Comparison of ENCODE assay signal across 8 mouse cellular contexts in the genomic region with DNA sequence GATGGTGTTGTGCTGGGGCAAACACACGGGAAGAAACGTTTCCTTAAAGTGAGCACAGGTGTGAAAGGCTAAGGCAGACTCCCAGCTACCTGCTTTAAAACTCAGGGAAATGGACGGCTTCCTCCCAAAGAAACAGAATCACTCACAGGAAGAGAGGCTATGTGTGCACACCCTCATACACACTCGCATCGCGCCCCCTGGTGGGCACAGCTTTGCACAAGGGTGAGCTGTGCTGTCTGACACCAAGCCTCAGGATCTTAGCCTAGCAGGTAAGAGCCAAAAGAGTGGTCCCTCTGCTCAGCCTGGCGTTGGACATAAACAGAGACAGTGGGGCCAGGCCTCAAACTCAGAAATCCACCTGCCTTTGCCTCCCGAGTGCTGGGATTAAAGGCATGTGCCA. TPM values are rescaled to one million over a fixed set of nuclear protein-coding genes. Genes with fewer than 3 reads are reported as not detected.
A peak's percentile ranks its signal among the peaks of the same experiment; 100 is the strongest.
DNase-seq lines count a peak whose midpoint lies in the region; ATAC-seq and TF ChIP-seq lines count a peak whose summit lies in the region.

No protein-coding gene starts in this region.

- no peak overlapping the region for H3K9ac ChIP-seq in heart, adult 2 months (ENCODE audit: low read depth, low read length)

- H3K9me3 ChIP-seq in embryonic facial prominence, embryonic 10.5 days, result no peaks in the 10 kb centered on the region

- no peaks in the 10 kb centered on the region for H3K79me2 ChIP-seq in heart, adult 2 months (replicated peaks; ENCODE audit: control insufficient read depth, insufficient read depth, low read length)

- peak; percentile 72; the same call in 1 of the 2 replicates for ATAC-seq in monocyte, adult 5-6 weeks (replicated peaks; ENCODE audit: insufficient number of reproducible peaks, low FRiP score, low TSS enrichment, poor library complexity, severe bottlenecking)

- DNase-seq in 3134 (ENCODE audit: extremely low read depth, insufficient read length, low spot score), result peak; percentile 53
- DNase-seq in adrenal gland, adult 8-10 months, result peak; percentile 74
- peak; percentile 92 for DNase-seq in embryonic facial prominence, embryonic 10.5 days (ENCODE audit: low spot score)
- peak; percentile 86 to 91 for DNase-seq in heart, adult 2 months
- peak; percentile 93 for DNase-seq in kidney, adult 9 months
- DNase-seq in liver, result peak; percentile 90
- DNase-seq in spleen, postnatal 4 days (ENCODE audit: low spot score in 2 of 2), result peak; percentile 85 to 96

- TF ChIP-seq POLR2A in heart, adult 2 months (IDR thresholded peaks at IDR 0.05; ENCODE audit: insufficient read depth, low read depth, low read length), result no peak

- TF ChIP-seq EP300 in heart, adult 2 months (IDR thresholded peaks at IDR 0.05; ENCODE audit: insufficient read depth, low read depth, low read length), result peak; percentile 93

- no peak overlapping the region for H3K4me3 ChIP-seq in embryonic facial prominence, embryonic 10.5 days
- no peak overlapping the region for H3K4me3 ChIP-seq in heart, adult 2 months

- peaks cover 28% of the 10 kb centered on the region for H3K4me1 ChIP-seq in embryonic facial prominence, embryonic 10.5 days
- H3K4me1 ChIP-seq in heart, adult 2 months (ENCODE audit: control insufficient read depth, insufficient read depth, low read length), result peaks cover 1% of the 10 kb centered on the region; the same call in 1 of the 2 replicates

- intact Hi-C loops in heart, adult 2 months (cut with DNase I), result loop anchor here (1.0 kb wide), 1 partner anchor 75 kb away; no protein-coding TSS in a partner anchor

- WGBS in embryonic facial prominence, embryonic 10.5 days, result 6% methylated on average over 8 of the region's 8 CpGs
- 4% methylated on average over 8 of the region's 8 CpGs for WGBS in heart, adult 2 months

- TF ChIP-seq CTCF in heart, adult 2 months (IDR thresholded peaks at IDR 0.05), result peak; percentile 98

- H3K27me3 ChIP-seq in embryonic facial prominence, embryonic 10.5 days (replicated peaks; ENCODE audit: low read depth, poor library complexity, severe bottlenecking), result peaks cover 26% of the 10 kb centered on the region
- no peaks in the 10 kb centered on the region for H3K27me3 ChIP-seq in heart, adult 2 months (ENCODE audit: control insufficient read depth, insufficient read depth, low read length)

- H3K36me3 ChIP-seq in embryonic facial prominence, embryonic 10.5 days (replicated peaks), result no peaks in the 10 kb centered on the region
- no peaks in the 10 kb centered on the region for H3K36me3 ChIP-seq in heart, adult 2 months (ENCODE audit: control insufficient read depth, insufficient read depth, low read length)

- no peak overlapping the region for H3K27ac ChIP-seq in embryonic facial prominence, embryonic 10.5 days (replicated peaks)
- H3K27ac ChIP-seq in heart, adult 2 months, result no peak overlapping the region

RNA-seq across cellular contexts. Expression of gene Stxbp1, which starts 7.2 kb away (rescaled TPM):
- 10 to 100 TPM; 23.8 to 50.5 (median 37.5) TPM for total RNA-seq in adrenal gland, adult 8-10 months (2022)
- 24.4 and 25.1 TPM in 2 replicates for polyA plus RNA-seq in embryonic facial prominence, embryonic 10.5 days (2016; fragmentation: Nextera tagmentation; extraction: Ambion mirVana)
- 10 to 100 TPM in 1 of 2 experiments, 1 to 10 TPM in 1; 9.8 to 11.4 TPM for total RNA-seq in heart, adult 2 months (2021)
- 14.4 and 15.6 TPM in 2 replicates for polyA plus RNA-seq in heart, adult 2 months (2012; rRNA removed)
- 0.43 to 1.2 TPM (median 1.1 TPM) in 3 replicates for total RNA-seq in monocyte, adult 5-6 weeks (2017)

RNA-seq across cellular contexts. Expression of gene Fam129b, which starts 21.7 kb away (rescaled TPM):
- 10 to 100 TPM; 18.7 to 35.3 (median 29.3) TPM for total RNA-seq in adrenal gland, adult 8-10 months (2022)
- 43.9 and 46.4 TPM in 2 replicates for polyA plus RNA-seq in embryonic facial prominence, embryonic 10.5 days (2016; fragmentation: Nextera tagmentation; extraction: Ambion mirVana)
- total RNA-seq in heart, adult 2 months (2021), result 10 to 100 TPM; 19.5 to 20.0 TPM
- polyA plus RNA-seq in heart, adult 2 months (2012; rRNA removed), result 21.0 and 21.5 TPM in 2 replicates
- total RNA-seq in monocyte, adult 5-6 weeks (2017), result 12.9 to 14.8 TPM (median 14.4 TPM) in 3 replicates
